Mouse (Mus musculus) embryo, embryonic 9.5 days (tissue): Measurements from ENCODE around the gene Tspan5.

Source experiments
- DNase-seq: peaks from one replicate; pipeline ENCODE4 v3.0.0-alpha.2; 2017; ENCODE audit errors: extremely low spot score

Gene Tspan5

DNA sequence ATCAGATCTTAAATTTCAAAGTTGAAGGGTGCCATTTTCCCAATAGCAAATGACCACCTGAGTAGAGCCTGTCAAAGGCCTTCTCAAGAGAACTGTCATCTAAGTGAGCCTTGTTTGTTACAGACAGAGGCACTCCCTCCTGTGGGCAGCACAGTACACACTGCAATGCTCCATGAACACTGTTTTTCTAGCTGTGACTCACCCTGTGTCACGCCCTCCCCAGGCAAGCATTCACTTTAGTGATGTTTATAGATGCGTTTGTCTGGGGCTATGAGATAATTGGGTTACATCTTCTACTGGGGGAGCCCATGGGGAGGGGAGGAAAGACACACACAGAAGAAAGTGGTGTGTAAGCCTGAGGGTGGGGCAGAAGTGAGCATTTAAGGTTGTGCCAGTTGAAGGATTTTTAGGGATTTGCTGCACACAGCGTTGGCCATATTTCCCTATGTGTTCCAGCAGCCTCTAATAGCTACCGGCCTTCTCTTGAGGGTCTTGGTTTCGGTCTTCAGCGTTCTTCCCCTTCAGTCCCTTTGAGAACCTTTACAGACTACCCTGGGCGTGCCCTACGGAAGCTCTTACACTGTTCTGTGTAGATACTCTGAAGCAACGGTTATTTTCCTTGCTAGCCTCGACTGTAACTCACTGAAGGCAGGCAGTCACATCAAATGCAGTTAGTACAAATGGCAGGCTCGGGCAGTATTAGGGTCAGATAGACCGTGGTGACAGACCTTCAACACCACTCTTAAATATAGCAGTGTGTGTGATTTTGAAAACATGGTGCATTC, 29.7 kb downstream of the Tspan5 start:
- no peak for DNase-seq

DNA sequence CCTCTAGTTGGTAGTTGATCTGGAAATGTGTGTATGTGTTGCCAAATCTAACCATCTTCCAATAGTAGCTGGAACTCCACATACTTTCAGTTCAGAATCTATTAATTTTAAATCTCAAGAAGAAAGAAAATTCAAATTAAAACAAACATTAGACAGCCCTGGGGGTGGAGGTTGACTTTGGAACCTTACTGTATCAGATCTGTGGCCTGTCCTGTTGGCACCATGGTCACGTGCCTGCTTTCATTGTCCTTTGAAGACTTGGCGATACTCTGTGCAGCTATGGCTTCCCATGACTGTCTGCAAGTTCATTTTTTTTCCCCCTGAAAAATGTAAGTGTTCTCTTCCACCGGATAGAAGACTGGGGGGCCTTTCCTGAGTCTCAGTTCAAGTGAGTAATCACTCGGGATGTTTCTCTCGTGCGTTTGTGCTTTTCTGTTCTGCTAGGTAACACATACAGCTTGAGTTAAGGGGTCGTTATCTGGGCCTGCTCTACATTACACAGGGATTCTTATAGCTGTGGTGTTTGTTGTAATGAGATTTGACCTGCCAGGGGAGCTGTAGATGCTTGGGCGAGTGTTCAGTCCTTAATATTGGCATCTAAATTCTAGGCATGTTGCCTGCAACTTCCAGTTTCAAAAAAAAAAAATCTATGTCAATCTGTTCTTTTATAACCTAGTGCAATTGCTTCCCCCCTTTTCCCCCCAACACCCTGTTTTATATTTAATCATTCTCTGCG, 32.0 kb downstream of the Tspan5 start:
- DNase-seq: no peak

DNA sequence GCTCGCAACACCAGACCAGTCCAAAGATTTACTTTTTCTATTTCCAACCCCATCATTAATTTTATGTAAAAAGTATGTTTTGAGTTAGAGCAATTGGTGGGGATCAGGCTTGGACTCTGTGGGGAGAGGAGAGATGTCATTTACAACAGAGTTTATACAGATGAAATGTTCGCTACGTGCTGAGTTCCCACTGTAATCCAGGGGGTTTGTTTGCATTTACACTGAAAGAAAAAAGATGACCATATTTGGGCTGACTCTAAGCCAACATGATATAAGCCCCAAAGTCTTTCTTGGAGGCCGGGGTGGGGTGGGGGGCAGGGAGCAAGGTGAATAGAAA, 32.6 kb downstream of the Tspan5 start:
- DNase-seq: no peak

DNA sequence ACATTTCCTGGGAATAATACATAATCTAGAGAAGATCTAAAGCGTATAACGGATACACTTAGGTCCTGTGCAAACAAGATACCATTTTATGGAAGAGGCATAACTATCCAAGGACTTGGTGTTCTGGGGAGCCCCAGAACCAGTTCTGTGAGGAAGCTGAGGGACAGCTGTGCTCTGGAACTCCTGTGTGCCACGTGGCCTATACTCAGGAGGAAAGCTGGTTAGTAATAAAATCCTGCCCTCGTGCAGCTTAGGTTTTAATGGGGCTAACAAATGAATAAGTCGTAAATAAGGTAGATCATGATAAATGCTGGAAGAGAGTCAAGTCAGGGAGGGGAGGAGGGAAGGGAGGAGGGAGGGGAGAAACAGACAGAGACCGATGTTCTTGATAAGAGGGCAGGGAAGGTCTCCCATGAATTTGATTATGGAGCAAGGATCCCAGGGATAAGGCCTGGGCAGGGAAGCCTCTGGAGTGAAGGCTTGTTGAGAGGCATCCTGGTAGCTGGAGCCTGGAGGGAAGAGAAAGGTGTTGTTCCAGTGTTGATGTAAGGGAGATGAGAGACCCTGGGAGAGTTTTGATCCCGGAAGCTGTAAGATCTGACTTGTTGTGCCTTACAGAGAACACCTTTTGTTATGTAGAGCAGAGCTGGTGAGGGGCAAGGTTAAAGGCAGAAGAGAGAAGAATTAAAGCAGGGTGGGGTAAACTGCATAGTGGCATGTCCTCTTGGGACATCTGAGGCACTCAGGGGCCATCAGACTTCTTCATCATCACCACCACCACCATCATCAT, 34.1 kb downstream of the Tspan5 start:
- DNase-seq: no peak

DNA sequence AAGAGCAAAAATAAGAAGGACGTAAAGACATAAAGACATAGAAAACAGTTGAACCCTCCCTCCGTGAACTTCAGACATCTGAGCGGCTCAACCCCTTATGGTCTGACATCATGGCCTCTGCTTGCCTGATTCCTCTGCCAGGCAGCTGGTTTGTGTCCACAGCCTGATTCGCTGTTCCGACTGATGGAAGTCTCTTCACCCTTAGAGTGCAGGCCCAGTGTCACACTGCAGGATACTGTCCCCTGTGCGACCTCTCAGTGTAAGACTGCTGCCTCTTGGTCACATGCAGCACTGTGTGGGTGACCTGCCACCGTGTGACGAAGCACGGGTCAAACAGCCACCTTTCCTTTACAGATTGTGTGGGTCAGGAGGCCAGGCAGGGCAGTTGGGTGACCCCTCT, 39.5 kb downstream of the Tspan5 start:
- no peak for DNase-seq

DNA sequence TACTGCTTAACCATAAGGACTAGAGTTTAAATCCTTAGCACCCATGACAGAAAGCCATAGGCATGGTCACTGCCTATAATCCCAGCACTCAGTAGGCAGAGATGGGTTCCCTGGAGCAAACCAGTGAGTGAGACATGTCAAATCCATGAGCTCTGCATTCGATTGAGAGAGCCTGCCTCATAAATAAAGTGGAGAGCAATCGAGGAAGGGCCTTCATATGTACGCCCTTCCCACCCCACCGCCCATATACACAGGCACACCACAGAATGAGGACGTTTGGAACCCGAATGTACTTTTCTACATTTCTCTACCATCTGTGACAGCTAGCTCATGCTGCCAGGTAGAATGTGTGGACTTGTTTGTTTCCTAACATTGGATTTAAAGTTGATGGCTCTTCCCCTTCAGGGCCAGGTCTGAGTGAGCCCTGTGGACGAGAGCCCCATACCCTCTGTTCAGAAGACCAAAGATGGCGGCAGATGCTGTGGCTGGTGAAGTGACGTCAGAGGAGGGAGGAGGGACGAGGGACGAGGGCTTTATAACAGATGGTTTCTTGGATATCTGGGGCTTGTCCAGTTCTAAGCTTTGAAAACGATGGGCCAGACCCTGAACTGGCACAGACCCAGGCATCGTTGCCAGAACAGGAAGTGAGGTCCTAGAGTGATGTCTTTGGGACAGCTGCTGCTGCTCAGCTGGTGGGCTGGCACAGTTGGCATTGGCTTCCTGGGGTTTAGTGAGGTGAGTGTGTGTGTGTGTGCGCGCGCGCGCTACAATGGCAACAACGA, 42.1 kb downstream of the Tspan5 start:
- no peak for DNase-seq

DNA sequence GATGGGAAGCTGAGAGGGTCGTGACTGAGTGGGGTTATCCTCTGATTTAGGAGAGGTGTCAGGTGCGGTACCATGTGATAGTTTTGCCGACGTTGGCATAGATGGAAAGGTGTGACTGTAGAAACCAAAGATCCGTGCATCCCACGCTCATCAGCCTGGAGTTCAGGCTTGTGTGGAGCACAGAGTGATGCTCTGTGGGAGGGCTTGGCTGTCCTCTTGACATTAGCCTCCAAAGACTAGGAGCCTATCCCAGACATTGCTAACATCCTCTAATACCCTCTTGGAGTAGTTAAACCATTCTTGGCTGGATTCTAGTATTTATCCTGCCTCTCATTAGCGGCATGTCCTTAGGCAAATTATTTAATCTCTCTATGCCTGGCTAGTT, 42.6 kb downstream of the Tspan5 start:
- DNase-seq: no peak

DNA sequence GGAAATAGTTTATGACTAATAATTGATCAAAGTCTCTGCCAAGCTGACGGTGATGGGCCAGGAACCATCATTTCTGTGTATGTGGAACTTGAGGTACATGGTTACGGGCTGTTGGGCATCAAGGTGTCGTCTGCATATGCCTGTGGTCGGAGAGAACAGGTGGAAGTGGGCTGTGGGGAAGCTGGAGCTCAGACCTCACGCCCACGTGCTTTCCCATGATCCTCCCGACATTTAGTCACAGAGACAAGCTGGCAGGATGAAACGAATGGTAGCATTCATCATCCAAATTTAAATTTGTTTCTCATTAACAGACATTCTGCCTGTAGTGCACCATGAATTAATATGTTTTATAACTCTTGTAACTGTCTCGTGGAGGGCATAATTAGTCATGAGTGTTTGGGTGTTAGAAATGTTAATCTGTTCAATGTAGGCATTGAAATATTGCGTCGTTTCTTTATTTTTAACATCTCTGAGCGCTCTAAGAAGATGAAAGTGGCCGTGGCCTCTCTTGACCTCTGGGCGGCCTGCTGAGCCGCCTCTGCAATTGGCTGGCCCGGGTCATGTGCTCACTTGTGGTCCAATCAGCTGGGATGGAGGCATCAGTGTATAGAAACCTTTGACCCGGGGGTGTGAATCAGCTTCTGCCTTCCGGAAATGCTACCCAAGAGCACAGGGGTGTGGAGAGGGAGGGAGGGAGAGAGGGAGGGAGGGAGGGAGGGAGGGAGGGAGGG, 45.9 kb downstream of the Tspan5 start:
- DNase-seq: no peak

DNA sequence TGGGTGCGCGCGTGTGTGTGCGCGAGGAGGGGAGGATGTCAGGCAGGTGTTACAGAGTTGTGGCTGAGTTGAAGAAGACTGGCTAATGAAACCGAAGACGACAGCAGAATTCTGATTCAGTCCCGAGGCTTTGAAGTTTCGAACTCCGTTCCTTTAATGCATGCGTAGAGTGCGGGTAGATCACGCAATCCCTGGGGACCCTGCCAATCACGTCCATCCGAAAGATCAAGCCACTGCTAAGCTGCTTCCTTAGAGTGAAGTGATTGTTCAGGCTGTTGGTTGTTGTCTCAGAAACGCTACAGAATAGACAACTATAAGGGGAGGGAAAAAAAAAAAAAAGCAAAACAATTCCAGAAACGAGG, 46.5 kb downstream of the Tspan5 start:
- no peak for DNase-seq

DNA sequence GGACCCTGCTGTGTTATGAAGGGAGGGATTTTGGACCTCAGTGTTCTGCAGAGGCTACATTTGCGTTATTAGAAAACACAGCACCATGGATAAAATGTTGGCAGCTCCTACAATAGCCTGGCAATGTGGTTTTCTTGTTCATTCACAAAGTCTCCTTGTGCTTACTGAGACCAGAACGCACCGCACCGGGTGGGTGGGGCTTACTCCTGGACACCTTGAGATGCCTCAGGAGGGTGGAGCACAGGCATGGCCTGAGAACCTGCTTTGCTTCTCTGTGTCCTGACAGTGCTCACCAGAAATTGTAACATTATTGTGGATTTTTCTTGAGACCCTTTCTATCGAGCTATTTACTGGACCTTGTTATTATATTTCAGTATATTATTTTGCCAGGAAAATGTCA, 47.3 kb downstream of the Tspan5 start:
- DNase-seq: no peak

DNA sequence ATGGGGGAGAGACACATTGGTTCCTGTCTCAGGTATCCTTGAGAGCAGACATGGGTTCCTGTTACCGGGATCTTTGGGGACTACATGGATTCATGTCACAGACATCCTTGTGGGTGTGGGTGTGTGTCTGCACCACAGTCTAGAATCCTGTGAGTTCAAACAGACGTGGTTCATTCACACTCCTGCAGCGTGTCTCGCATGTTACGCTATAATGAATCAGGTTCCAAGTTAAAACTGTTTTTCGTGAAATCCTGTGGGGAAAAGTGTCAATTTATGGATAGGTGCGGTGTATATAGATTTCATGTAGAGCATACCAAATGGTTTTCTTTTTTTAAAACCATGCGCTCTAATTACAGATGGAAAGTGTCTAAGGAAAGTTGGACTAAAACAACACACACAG, 52.5 kb downstream of the Tspan5 start:
- DNase-seq: no peak

DNA sequence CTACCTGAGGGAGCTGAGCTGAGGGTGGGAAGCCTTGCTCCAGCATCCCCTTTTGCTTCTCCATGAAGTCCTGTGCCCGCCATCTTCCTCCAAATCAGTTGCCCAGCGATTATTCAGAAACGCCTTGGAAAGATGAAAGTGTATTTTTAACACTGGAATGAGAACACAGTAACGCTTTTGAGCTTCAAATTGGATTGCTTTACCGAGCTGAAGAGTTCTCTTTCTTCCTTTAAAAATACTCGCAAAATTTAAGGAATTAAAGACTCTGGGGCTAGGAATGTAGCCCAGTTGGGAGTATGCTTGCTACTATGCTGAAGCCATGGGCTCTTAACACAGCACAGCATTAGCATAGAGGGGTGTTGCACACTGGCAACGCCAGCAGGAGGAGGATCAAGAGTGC, 54.0 kb downstream of the Tspan5 start:
- DNase-seq: no peak

DNA sequence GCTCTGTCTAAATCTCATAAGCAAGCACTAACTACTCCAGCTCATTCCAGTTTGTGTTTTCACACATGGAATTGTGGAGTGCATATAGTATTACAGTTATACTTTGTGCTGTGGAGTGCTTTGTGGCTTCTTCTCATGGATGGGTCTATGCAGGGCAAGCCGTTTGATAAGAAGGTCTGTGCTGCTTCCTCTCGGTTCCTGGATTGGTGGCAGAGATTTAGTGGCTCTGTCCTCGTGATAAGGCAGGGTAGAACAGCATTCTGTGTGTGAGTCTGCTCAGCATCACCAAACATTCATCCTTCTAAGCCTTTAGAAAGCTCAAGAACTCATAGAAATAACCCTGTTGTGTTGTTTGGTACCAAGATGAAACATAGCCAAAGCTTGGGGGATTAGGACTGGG, 54.6 kb downstream of the Tspan5 start:
- DNase-seq: no peak

DNA sequence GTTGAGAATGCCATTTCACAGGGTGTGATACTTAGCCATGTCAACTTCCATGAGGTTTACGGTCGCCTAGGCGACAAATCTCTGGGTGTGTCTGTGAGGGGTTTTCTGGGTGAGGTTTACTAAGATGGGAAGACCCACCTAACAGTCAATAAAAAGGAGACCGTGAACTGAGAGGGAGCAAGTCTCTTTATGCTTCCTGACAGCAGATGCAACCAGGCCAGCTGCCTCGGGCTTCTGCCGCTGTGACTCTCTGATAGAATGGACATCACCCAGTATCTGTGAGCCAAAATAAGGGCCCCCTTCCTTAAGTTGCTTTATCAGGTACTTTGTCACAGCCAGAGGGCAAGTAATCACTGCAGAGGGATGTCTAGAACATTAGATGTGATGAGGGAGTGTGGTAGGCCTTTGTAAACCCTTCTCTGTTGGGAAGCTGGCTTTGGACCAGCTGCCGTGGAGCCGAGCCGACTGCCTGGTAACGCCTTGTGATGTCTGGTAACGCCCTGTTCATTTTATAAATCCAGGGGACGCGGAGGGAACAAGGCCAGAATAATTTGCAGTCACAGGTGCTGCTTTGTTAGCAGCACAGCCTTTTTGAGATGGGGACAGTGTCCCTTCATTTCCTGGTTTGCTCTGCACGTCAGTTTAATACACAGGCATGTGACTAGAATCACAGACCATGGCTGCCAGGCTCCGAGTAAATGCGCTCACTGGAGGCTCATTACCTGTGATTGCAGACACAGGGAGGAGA, 58.8 kb downstream of the Tspan5 start:
- DNase-seq: no peak

DNA sequence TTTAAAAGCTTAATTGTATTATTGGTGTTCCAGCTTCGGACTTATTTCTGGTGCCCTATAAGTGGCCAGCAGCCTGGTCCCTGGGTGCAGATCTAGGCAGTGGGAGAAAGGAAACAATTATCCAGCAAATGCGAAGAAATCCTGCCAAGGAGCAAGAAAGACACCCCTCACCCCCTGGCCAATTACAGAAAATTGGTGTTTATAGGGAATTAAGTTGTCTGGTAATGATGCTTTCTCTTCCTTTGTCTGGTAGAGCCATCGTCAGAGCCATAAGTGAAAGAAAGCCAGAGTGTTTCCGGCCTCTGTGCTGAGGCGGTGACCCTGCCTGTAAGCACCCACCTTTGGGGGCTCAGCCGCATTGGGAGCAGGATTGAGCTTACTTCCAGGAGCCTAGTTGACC, 59.7 kb downstream of the Tspan5 start:
- no peak for DNase-seq

DNA sequence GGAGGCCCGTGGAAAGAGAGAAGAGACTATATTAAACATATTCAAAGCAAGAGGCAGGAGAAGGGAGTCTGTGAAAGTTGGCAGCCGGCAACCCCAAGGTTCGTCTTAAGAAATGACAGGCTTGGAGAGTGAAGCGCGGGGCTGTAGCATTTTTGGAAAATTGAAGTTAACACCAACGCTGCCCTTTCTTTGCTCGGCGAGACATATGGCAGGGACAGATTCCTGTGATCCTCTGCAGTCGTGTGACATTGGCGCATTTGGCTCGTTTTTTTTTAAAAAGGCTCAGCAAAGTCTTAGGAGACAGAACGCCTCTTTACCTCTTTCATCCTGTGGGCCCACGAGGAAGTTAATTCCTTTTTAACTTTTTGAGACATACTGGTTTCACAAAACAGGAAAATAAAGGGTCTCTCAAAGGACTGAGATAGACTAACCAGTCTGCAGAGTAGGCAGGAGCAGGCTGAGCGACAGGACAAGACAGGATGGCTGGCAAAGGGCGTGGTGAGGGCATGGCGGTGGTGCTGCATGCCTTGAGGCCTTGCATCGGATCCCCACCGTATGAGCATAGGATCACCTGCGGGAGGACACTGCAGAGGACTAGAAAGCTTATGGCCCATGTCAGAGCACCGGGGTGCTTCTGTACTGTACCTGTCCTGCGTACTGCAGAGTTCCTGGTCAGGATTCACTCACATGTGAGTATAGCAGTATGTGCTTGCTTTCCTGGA, 60.9 kb downstream of the Tspan5 start:
- DNase-seq: no peak

DNA sequence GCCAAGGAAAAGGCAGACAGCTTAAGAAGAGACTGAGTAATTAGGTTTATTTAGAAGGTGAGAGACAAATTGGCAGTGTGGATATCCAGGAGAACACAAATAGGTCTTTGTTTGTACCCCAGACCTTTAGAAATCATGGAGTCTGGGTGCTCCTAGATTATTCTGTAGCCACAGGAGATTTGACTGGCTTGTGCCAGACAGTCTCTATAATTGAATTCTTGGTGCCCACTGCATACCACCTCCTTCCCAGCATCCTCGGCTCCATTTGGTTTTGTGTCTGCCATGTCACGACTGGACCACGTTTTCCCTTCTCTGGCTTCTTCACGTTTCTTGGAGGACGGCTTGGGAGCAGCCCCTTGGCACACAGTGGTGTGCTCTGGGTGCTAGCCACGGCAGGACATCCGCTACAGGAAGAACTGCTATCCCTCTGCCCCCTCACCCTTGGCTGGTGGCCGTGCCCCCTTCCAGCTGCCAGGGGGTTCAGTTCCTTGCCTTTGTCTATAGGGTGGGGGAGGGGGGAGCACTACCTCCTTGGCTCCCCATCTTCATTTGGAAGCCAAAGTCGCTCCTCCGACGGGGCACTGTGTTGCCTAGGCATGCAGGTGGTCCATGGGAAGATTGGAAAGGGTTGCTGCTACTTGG, 61.6 kb downstream of the Tspan5 start:
- DNase-seq: no peak

DNA sequence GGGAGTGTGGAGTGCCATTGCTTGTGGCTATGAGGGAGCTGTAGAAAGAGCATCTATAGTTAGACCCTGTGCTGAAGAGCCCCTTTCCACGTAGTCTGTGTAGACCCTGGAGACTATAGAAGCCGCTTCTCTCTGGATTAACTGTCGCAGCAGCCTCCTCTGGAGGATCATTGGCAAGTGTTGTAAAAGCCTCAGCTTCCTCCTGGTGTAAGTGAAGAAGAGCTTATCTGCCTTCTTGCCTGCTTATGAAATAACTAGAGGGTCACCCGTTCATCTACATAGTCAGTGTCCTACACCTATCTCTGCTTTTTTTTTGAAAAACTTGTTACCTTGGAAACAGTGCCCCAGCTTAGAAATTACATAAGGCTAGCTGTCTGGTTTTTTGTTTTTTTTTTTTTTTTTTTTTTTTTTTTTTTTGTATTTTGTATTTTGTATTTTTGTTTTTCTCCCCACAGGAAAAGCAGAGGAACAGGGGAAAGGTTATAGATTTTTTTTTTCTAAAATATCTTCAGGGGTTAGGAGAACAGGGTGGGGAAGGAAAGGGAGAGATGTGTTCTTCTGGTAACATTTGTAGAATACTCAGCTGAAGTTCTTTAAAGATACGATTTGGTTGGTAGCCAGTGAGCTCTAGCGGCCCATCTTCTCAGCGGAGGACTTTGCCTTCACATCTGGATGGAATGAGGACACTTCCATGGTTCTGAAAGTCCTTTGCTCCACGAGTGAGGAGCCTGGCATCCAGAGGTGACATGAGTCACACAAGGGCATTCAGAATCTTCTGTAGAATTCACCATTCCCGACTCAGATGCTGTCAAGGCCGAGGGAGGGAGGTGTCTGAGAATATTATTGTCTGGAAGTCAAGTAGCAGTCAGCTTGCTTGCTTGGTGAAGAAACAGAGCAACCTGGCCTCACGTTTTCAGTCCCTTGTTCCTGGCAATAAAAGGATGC, 62.4 kb downstream of the Tspan5 start:
- DNase-seq: no peak
